Mouse (Mus musculus) heart, adult 2 months (tissue): ENCODE data around the gene Tcf25. TPM values are rescaled to one million over a fixed set of nuclear protein-coding genes. Genes with fewer than 3 reads are reported as not detected.
A peak's percentile ranks its signal among the peaks of the same experiment; 100 is the strongest.

ENCODE experiments used
- DNase-seq, 2 experiments: peaks; one replicate each; pipeline ENCODE4 v3.0.0; 2021
- H3K27ac ChIP-seq: fragments of 200-600 bp; 2 replicates; pipeline ENCODE4 v1.8.1; 2022
- H3K27me3 ChIP-seq: fragments of 200-500 bp; 2 replicates; pipeline ENCODE4 v1.6.1; 2012; ENCODE audit warnings: mild to moderate bottlenecking, low read length, inconsistent platforms, mixed read lengths; ENCODE audit not compliant: control insufficient read depth, insufficient read depth
- H3K36me3 ChIP-seq: fragments of 200-500 bp; 2 replicates; pipeline ENCODE4 v1.6.1; 2012; ENCODE audit warnings: low read length, inconsistent platforms; ENCODE audit not compliant: control insufficient read depth, insufficient read depth
- H3K4me1 ChIP-seq: fragments of 200-500 bp; 2 replicates; pipeline ENCODE4 v1.6.1; 2011; ENCODE audit warnings: low read length; ENCODE audit not compliant: control insufficient read depth, insufficient read depth
- H3K4me3 ChIP-seq: fragments of 200-600 bp; 2 replicates; pipeline ENCODE4 v1.8.1; 2022
- H3K79me2 ChIP-seq: fragments of 200-500 bp; replicated peaks from 2 replicates; pipeline ENCODE4 v1.6.1; 2012; ENCODE audit warnings: mild to moderate bottlenecking, inconsistent platforms, low read length, moderate library complexity, mixed read lengths; ENCODE audit not compliant: control insufficient read depth, insufficient read depth
- H3K9ac ChIP-seq: fragments of 200-500 bp; 2 replicates; pipeline ENCODE4 v1.6.1; 2012; ENCODE audit warnings: low read depth, mild to moderate bottlenecking, control low read depth, inconsistent platforms, low read length, mixed read lengths
- CTCF ChIP-seq: fragments of 200-600 bp; IDR thresholded peaks from 2 replicates; pipeline ENCODE4 v1.8.1; 2022; ENCODE audit warnings: antibody characterized with exemption, mild to moderate bottlenecking, moderate library complexity
- EP300 ChIP-seq: fragments of 200-500 bp; IDR thresholded peaks from 2 replicates; pipeline ENCODE4 v1.6.1; 2011; ENCODE audit warnings: low read depth, low read length, control low read depth; ENCODE audit not compliant: insufficient read depth
- POLR2A ChIP-seq: fragments of 200-500 bp; IDR thresholded peaks from 2 replicates; pipeline ENCODE4 v1.6.1; 2011; ENCODE audit warnings: mild to moderate bottlenecking, low read depth, low read length, control low read depth; ENCODE audit not compliant: insufficient read depth
- WGBS: fragments of 180-500 bp; shearing (Covaris S2); methylation state at CpG from one replicate; pipeline ENCODE4 v1.1.7; 2018; 5-methylcytosine and 5-hydroxymethylcytosine counted together
- intact Hi-C: fragments of 180-260 bp; cut with DNase I; formaldehyde crosslinking; loops from one replicate; pipeline ENCODE4 v1.15.1; 2025
- polyA plus RNA-seq: library from polyadenylated mRNA; depleted of rRNA; stranded (reverse); fragments of >200 nt; gene quantifications from 2 replicates; pipeline ENCODE4 v1.2.3, GENCODE M21; 2012
- total RNA-seq, 2 experiments: library from RNA; stranded (reverse); gene quantifications; 2 replicates each; pipeline ENCODE4 v1.2.3; 2021

Gene Tcf25
- total and polyA plus RNA-seq, 3 experiments = 125 to 137 (median 134) TPM

GRCm38 (mm10) chr8:123345856-123346255, 27.7 kb upstream of the Tcf25 start:
- Histone ChIP-seq H3K27me3 (no peaks in the 10 kb centered on the region; the same call in 1 of the 2 replicates), H3K79me2 (no peaks in the 10 kb centered on the region), H3K9ac (no peak overlapping the region), H3K4me1 (no peaks in the 10 kb centered on the region), H3K27ac (no peak overlapping the region), H3K4me3 (no peak overlapping the region), H3K36me3 (no peaks in the 10 kb centered on the region)
- intact Hi-C loops = no loop called here
- WGBS = 69% methylated on average over 6 of the region's 6 CpGs
- TF ChIP-seq POLR2A (no peak), CTCF (no peak), EP300 (no peak)
- no peak for DNase-seq

GRCm38 (mm10) chr8:123347293-123347692, 26.3 kb upstream of the Tcf25 start:
- intact Hi-C loops = no loop called here
- Histone ChIP-seq H3K4me3 (no peak overlapping the region), H3K27ac (no peak overlapping the region), H3K4me1 (no peaks in the 10 kb centered on the region), H3K79me2 (no peaks in the 10 kb centered on the region), H3K36me3 (no peaks in the 10 kb centered on the region), H3K27me3 (no peaks in the 10 kb centered on the region; the same call in 1 of the 2 replicates), H3K9ac (no peak overlapping the region)
- DNase-seq = no peak
- WGBS = 45% methylated on average over 2 of the region's 2 CpGs
- TF ChIP-seq CTCF (no peak), EP300 (no peak), POLR2A (no peak)

- TF ChIP-seq CTCF (no peak), POLR2A (no peak), EP300 (no peak)
- no peaks in the 10 kb centered on the region for H3K79me2 ChIP-seq
- H3K27me3 ChIP-seq = no peaks in the 10 kb centered on the region; the same call in 1 of the 2 replicates
- H3K27ac ChIP-seq = no peak overlapping the region
- 20% methylated on average over 9 of the region's 9 CpGs for WGBS
- no peak overlapping the region for H3K9ac ChIP-seq
- no peaks in the 10 kb centered on the region for H3K36me3 ChIP-seq
- intact Hi-C loops = no loop called here
- H3K4me3 ChIP-seq = no peak overlapping the region
- no peaks in the 10 kb centered on the region for H3K4me1 ChIP-seq
- DNase-seq = peak; percentile 32 to 41
Measured at GRCm38 (mm10) chr8:123348237-123348843, 25.2 kb upstream of the Tcf25 start.

GRCm38 (mm10) chr8:123349073-123349472, 24.5 kb upstream of the Tcf25 start:
- Histone ChIP-seq H3K79me2 (no peaks in the 10 kb centered on the region), H3K36me3 (no peaks in the 10 kb centered on the region), H3K4me3 (no peak overlapping the region), H3K27ac (no peak overlapping the region), H3K4me1 (no peaks in the 10 kb centered on the region), H3K9ac (no peak overlapping the region), H3K27me3 (no peaks in the 10 kb centered on the region)
- no peak for DNase-seq
- 82% methylated on average over 4 of the region's 4 CpGs for WGBS
- TF ChIP-seq CTCF (no peak), POLR2A (no peak), EP300 (no peak)
- intact Hi-C loops = no loop called here

GRCm38 (mm10) chr8:123352118-123352517, 21.4 kb upstream of the Tcf25 start:
- Histone ChIP-seq H3K27me3 (no peaks in the 10 kb centered on the region), H3K4me3 (no peak overlapping the region), H3K27ac (no peak overlapping the region), H3K79me2 (no peaks in the 10 kb centered on the region), H3K9ac (no peak overlapping the region), H3K36me3 (no peaks in the 10 kb centered on the region), H3K4me1 (no peaks in the 10 kb centered on the region)
- TF ChIP-seq CTCF (no peak), EP300 (no peak), POLR2A (no peak)
- intact Hi-C loops = no loop called here
- no peak for DNase-seq
- WGBS = 67% methylated on average over 12 of the region's 12 CpGs

GRCm38 (mm10) chr8:123352786-123353185, 20.8 kb upstream of the Tcf25 start:
- H3K36me3 ChIP-seq = no peaks in the 10 kb centered on the region
- H3K9ac ChIP-seq = no peak overlapping the region
- WGBS = 39% methylated on average over 13 of the region's 13 CpGs
- H3K4me3 ChIP-seq = no peak overlapping the region
- H3K79me2 ChIP-seq = no peaks in the 10 kb centered on the region
- no peaks in the 10 kb centered on the region for H3K27me3 ChIP-seq
- DNase-seq = no peak
- no peaks in the 10 kb centered on the region for H3K4me1 ChIP-seq
- TF ChIP-seq EP300 (no peak), CTCF (peak; percentile 40), POLR2A (no peak)
- intact Hi-C loops = no loop called here
- H3K27ac ChIP-seq = no peak overlapping the region
